Mouse (Mus musculus) Patski (cell line): ENCODE measurements at regions not wholly inside any gene's neighbourhood (a gene's known extent, or its start where the extent isn't known, plus 50 kb on each side); places are given as distances from the start of the nearest gene placed in this dataset.

Experiments
- ATAC-seq: fragments of 100-300 bp; one replicate; pipeline ENCODE4 v1.8.0; 2021
- CTCF ChIA-PET: fragments of 350-600 bp; sonication (Branson Sonifier 250); formaldehyde crosslinking; loops from one replicate; lab custom pipeline; 2022; ENCODE audit warnings: inconsistent platforms; lab: Charles Lee
- POLR2A ChIA-PET: fragments of 350-600 bp; sonication (Branson Sonifier 250); formaldehyde crosslinking; loops from one replicate; lab custom pipeline; 2022; ENCODE audit warnings: antibody characterized with exemption, inconsistent platforms; lab: Charles Lee
- DNase-seq: peaks from one replicate; pipeline ENCODE4 v3.0.0-alpha.2; 2011; ENCODE audit warnings: low read depth, low spot score
- H3K27me3 ChIP-seq: fragments of 371-371 bp; one replicate; pipeline ENCODE4 v1.5.1; 2021
- CTCF ChIP-seq: fragments of 100-300 bp; IDR thresholded peaks from one replicate; pipeline ENCODE4 v1.5.1; 2021
- in situ Hi-C: fragments of 300-500 bp; cut with MboI; formaldehyde crosslinking; loops from 3 replicates; pipeline ENCODE4 v1.11.1; 2018; ENCODE audit warnings: low pct_unique_long_range_greater_than_20kb, mixed read lengths

GRCm38 (mm10) chr10:7268386-7269033 lies 56.5 kb upstream of the Cnksr3 start:
- ATAC-seq (no peak), DNase-seq (no peak)
- in situ Hi-C loops, result no loop called here
- CTCF ChIA-PET, result interaction anchor here (1.1 to 1.4 kb wide), 3 partner anchors 9 to 15 kb away, joined by 3 to 5 read pairs (median 3); no protein-coding TSS in a partner anchor
- no peak for TF ChIP-seq CTCF
- POLR2A ChIA-PET, result no interaction called here
- no peaks in the 10 kb centered on the region for H3K27me3 ChIP-seq

- ATAC-seq (no peak), DNase-seq (no peak)
- ChIA-PET POLR2A (no interaction called here), CTCF (interaction anchor here (0.9 kb wide), 1 partner anchor 18 kb away, joined by 3 read pairs; no protein-coding TSS in a partner anchor)
- in situ Hi-C loops, result no loop called here
- no peaks in the 10 kb centered on the region for H3K27me3 ChIP-seq
- TF ChIP-seq CTCF, result no peak
Observed at GRCm38 (mm10) chr10:7267903-7268302, 55.9 kb upstream of the Cnksr3 start.

GRCm38 (mm10) chr10:7267106-7267505 lies 55.1 kb upstream of the Cnksr3 start:
- ATAC-seq, result no peak
- H3K27me3 ChIP-seq, result no peaks in the 10 kb centered on the region
- in situ Hi-C loops, result no loop called here
- no peak for DNase-seq
- POLR2A ChIA-PET, result no interaction called here
- CTCF ChIA-PET, result interaction anchor here (0.9 kb wide), 1 partner anchor 19 kb away, joined by 3 read pairs; no protein-coding TSS in a partner anchor
- no peak for TF ChIP-seq CTCF

- ChIA-PET POLR2A (no interaction called here), CTCF (no interaction called here)
- DNase-seq (no peak), ATAC-seq (no peak)
- H3K27me3 ChIP-seq, result no peaks in the 10 kb centered on the region
- in situ Hi-C loops, result no loop called here
- no peak for TF ChIP-seq CTCF
Observed at GRCm38 (mm10) chr10:7265412-7265811, 53.4 kb upstream of the Cnksr3 start.

GRCm38 (mm10) chr10:7264721-7265120 lies 52.7 kb upstream of the Cnksr3 start:
- CTCF ChIA-PET, result no interaction called here
- ATAC-seq (no peak), DNase-seq (no peak)
- H3K27me3 ChIP-seq, result no peaks in the 10 kb centered on the region
- POLR2A ChIA-PET, result no interaction called here
- TF ChIP-seq CTCF, result no peak
- in situ Hi-C loops, result no loop called here
